ENCODE assay signal across 21 mouse cellular contexts in the genomic region with DNA sequence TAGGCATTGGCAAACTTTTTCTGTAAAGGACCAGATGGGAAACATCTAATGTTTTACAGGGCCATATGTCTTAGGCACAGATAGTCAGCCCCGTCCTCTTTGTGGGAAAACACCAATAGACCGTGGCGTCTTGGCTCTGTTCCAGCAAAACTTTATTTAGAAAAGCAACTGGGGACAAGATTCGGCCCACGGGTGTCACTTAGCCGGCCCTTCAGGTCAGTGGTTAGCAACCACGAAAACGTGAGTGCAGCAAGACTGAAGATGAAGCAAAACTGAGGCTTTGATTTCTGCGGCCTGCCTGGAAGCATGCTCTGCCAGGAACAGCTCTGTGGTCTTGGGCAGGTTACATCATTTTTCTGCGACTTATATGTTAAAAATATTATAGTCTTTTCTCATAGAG.
"Had no signal": no experiment of that assay in that cellular context is flagged by ENCODE, and none has a peak within 500 bp of the region (broad histone marks: within the 10 kb centered on the region; RNA-seq: fewer than 3 reads in every experiment).

No protein-coding gene starts in this region.

- H3K4me3 ChIP-seq: limb, embryonic 12.5 days; limb, embryonic 15.5 days; lung, embryonic 15.5 days; neural tube, embryonic 12.5 days; neural tube, embryonic 15.5 days had no signal

- H3K27me3 ChIP-seq: limb, embryonic 12.5 days; limb, embryonic 15.5 days; lung, embryonic 15.5 days; neural tube, embryonic 12.5 days; neural tube, embryonic 15.5 days had no signal

- ATAC-seq: liver, postnatal 0 days had no signal

- H3K9ac ChIP-seq: limb, embryonic 12.5 days; limb, embryonic 15.5 days; liver, embryonic 14.5 days; liver, postnatal 0 days; lung, embryonic 15.5 days; neural tube, embryonic 12.5 days; neural tube, embryonic 15.5 days had no signal

- H3K4me2 ChIP-seq: limb, embryonic 12.5 days; limb, embryonic 15.5 days; liver, embryonic 11.5 days; lung, embryonic 15.5 days; midbrain, embryonic 11.5 days; neural tube, embryonic 12.5 days; neural tube, embryonic 15.5 days had no signal

- H3K36me3 ChIP-seq: neural tube, embryonic 12.5 days had no signal

- H3K27ac ChIP-seq: limb, embryonic 12.5 days; limb, embryonic 15.5 days; liver, embryonic 14.5 days; lung, embryonic 15.5 days; neural tube, embryonic 12.5 days; neural tube, embryonic 15.5 days; stomach, postnatal 0 days had no signal

- DNase-seq: kidney, postnatal 25 days; left cerebral cortex, postnatal 4 days; liver, postnatal 0 days; lung, postnatal 10 days; lung, postnatal 4 days; midbrain, embryonic 14.5 days; right cerebral cortex, adult 18-20 months; right cerebral cortex, postnatal 14 days; right cerebral cortex, postnatal 4 days; thymus, adult 2 months; thymus, postnatal 14 days; thymus, postnatal 4 days had no signal

- H3K4me1 ChIP-seq: limb, embryonic 12.5 days; lung, embryonic 15.5 days; neural tube, embryonic 12.5 days; neural tube, embryonic 15.5 days had no signal

- H3K9me3 ChIP-seq: limb, embryonic 12.5 days; limb, embryonic 15.5 days; lung, embryonic 15.5 days; neural tube, embryonic 12.5 days; neural tube, embryonic 15.5 days had no signal
